Mouse (Mus musculus): Measurements from ENCODE around the gene Myo10. TPM values are rescaled to one million over a fixed set of nuclear protein-coding genes. Genes with fewer than 3 reads are reported as not detected.

Gene Myo10
- polyA plus RNA-seq (2012; rRNA removed), result 24.8 and 26.0 TPM in 2 replicates

DNA sequence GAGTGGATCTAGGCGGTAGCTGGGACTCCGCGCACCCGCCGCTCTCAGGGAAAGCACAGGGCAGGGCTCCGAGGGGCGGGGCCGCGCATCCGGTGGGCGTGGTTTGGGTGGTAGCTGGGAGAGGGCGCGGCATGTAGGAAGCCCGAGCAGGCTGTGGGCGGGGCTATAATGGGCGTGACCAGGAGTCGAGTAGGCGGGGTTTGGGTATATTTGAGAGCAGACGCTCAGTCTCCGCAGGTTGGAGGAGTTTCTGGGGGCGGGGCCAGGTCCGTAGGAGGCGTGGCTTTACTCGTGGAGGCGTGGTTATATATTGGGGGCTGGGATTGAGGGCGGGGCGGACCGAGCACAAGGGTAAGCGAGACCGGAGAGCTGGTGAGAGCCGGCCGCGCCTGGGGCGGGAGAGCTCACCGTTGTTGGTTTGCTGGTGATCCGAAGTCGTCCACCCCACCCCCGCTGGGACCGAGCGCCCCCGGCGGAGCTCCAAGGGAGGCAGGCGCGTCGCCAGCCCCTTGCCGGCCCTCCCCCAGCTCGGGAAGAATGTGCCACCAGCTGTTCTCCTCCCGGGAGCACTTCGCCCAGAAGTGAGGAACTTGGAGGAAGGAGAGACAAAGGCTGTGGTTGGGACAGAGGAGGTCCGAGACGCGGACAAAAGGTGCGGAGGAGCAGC is at the start of gene Myo10:
Gene Myo10, plus strand, starts transcription at position 326 of the 667 bp plus-strand sequence.
- DNase-seq (ENCODE audit: low spot score), result peak; percentile 93

DNA sequence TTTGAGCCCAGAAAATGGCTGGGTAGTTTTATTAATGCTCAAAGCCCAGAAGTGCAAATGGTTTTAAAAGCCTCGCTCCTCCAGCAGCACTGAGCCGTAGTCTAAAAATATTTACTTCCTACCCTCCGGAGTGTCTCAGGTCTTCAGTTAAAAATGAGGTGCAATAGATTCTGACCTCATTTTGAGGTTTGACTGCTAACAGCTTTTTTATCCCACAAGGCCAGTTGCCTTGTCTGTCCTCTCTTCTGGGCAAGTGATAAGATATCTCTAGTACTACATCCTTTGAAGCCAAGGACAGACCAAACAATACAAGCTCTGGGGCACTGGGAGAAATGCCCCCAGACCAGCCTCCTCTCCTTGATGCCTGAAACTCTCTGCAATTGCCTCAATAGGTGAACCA is 49.2 kb upstream of the Myo10 start:
- DNase-seq (ENCODE audit: low spot score), result no peak

DNA sequence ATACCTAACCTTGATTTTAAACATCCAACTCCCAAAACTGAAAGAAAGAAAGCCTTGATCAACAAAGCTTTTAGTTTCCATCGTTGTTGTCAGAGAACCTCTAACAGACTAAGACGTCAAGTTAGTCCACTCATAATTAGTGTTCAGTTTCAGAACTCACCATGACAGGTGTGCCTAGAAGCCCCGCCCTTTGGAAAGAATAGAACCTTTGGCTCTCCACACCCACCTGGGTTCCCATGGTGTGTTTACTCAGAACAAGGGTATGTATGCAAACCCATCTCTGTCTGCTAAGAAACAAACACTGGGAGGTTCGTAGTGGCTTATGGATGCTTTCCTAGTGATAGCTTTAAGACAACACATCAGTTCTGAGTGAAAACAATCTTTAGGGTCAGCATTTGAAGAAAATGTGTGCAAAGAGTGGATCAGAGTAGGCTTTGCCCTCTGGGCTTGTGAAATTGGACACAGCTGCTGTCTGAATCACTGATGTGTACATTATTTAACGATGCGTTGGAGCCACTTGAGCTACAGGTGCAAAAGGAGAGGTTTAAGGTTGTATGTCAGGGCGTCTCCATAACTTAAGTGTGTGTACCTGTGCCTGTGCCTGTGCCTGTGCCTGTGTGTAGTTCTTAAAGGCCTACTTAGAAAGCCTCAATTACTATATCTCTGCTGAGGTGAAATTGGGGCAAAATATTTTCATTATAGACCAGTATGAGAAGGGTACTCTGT is 48.3 kb upstream of the Myo10 start:
- no peak for DNase-seq (ENCODE audit: low spot score)

DNA sequence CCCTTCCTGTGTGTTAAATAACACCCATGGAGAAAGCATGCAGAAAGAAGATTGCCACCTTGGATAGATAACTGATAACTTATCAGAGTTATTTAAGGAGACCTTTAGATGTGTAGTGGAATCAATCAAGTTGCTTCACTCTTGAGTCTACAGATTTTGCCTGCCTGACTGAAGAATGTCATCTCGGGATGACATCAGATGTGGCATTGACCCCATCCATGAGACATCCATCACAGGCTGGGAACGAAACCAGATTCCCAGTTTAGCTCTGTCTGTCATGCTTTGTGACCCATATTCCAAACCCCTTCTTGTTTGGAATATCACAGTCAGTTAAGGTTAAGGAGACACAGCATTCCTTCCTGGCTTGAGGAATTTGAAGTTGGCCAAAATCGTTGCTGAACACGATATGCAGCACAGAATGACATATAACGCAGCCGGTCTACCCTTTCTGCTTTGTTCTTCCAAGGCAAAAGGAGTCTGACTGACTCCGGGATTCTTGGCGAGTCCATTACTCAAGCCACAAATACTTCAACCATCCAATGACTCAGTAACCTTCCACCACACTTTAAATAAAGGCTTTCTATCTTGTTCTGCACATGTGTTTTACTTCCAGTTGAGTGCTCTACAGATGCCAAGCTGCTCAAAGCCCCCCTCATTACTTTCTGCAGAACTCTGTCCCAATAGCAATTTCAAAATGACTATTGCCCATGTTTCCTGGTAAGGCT is 44.8 kb upstream of the Myo10 start:
- DNase-seq (ENCODE audit: low spot score), result no peak

DNA sequence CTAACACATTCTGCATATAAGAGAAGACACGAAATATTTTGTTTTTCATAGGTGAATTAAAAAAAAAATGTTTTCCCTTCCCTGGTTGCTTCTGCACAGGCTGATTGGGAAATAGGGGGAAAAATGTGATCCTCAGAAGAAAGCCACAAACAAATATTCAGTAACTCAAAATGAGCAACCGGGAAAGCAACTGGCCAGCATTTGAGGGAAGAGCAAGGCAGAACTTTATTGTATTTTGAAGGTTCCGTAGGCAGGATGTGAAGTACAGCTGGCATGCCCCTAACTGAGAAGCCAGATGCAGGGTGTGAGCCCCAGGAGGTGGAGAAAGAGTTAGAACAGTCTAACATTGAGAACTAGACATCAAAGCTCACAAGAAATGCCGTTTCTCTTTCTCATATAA is 44.0 kb upstream of the Myo10 start:
- DNase-seq (ENCODE audit: low spot score), result no peak

DNA sequence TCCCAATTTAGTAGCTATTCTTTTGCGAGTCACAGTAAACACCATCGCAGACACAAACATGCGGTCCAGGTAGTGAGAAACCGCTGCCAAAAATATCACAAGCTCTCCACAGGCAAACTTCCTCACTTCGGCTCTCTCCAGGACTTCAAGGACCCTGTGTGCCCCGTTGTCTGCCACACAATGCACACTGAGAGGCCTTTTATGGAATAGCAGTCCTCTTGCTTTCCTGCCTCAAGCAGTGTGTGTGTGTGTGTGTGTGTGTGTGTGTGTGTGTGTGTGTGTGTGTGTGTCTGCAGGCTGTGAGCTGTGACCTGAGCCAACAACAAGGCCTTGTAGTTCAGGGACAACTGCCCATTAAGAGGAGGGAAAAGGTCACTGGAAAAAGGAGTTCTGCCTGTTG is 41.6 kb upstream of the Myo10 start:
- no peak for DNase-seq (ENCODE audit: low spot score)

DNA sequence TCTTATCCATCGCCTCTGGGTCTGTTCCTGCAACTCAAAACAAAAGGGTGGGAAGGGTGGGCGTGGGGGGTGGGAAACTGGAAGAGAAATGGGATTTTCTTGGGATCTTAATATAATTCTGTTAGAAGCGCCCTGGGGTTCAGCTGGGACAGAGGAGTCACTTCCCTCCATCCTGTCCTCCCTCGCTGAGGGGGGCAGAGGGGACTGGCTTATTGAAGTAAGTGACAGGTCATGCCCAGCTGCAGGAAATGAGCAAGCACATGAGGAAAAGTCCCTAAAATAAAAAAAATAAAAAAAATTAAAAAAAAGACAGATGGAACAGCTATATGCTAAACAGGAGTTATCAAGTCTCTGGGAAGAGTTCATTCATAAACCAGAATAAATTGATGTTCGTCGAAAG is 40.3 kb upstream of the Myo10 start:
- no peak for DNase-seq (ENCODE audit: low spot score)

DNA sequence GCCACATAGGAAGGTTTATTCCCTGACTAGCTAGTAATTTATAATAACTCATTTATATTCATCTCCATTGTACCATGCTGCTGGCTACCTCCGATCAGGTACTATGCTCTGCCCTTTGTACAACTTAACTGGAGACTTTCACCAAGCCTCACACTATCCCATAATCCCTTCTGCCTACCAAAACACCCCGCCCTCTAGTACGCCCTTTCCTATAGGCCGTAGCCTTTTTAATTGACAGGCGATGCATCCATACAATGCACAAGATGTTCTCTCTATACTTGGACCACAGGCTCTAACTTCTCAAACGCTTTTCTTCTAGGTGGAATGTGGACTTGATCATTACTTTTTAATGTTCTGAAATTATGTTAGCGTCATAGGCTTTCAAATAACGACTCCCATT is 39.0 kb upstream of the Myo10 start:
- DNase-seq (ENCODE audit: low spot score), result no peak

DNA sequence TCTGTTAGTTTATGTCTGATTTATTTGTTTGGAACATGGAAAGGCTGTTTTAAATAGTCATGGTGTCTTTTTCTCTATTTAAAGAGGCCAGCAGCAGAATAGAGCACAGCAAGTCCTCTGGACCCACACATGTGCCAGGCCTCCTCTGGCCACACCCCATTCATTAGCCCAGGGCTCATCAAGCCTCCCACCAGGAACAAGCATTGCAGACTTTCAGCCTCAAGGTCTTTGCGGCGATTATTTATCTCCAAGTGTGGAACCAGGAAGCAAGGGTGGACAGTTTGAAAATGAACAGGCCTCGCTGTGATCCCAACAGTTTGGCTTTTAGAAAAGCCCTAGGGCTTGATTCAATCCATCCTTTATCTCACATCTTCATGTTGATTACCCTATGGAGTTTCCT is 35.5 kb upstream of the Myo10 start:
- DNase-seq (ENCODE audit: low spot score), result no peak

DNA sequence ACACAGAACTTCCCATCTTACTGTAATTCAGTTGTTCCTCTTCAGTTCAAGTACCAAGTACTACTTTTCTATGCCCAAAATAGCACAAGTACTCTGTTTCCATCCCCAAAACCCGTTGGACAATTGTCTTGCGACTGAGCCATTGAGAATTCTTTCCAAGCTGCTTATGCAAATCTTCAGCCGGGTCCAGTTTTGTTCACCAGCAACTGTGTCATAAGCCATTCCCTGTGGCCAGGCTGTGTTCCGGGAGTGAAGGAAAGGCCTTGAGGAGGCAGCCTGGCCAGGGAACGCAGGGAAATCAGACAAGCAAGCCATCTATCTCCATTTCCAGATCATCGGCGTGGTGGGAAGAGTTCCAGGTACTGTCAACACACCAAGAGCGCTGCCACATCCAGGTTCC is 34.4 kb upstream of the Myo10 start:
- DNase-seq (ENCODE audit: low spot score), result no peak

DNA sequence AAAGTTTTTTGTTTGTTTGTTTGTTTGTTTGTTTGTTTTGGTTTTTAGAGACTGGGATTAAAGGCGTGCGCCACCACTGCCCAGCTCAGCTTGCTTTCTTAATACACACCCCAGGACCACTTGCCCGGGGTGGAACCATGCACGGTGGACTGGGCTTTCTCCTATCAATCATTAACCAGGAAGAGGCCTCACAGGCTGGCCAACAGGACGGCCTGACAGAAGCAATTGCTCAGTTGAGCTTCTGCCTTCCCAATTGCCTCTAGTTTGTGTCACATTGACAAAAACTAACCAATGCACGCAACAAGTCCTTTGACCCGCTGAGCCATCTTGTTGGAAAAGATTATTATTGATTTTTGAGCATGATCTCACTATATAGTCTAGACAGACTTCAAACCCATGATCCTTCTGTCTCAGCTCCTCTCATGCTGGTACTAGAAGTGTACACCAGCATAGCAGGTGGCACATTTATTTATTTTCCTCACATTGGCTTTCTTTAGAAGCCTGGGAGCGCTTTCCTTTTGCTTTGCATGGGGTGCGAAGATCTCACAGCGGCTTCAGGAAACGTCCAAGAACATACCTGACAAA is 32.9 kb upstream of the Myo10 start:
- DNase-seq (ENCODE audit: low spot score), result no peak

DNA sequence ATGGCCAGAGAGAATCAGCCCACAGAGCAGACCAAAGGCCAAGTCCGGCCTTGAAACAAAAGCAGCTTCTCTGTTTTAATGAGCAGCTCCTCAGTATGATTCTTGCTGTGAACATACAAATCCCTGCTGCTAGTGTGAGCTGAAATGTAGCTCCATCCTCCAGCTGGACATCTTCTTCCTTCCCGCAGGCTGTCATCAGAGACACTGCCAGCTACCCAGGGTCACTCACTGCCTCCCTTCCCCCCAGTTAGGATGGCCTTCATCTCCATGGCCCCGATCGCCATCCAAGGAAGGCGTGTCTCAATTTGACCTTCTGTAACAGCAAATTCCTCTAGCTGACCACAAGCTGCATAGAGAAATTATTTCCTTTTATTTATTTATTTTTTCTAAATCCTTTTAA is 32.4 kb upstream of the Myo10 start:
- no peak for DNase-seq (ENCODE audit: low spot score)

DNA sequence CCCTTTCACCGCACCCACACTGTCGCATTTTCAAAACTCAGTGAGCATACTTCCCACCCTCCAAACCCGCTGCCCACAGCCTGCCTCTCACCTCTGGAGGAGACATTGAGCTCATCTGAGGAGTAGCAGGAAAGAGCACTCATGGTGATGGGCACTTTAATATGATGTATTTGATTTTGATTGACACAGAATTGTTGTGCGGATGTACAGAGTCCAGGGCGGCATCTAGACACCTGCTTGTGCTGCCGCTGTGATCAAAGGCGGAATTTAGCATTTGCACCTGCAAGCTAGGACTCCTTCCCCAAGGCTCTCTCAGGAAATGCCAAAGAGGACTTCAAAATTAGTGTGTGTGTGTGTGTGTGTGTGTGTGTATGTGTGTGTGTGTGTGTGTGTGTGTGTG is 31.4 kb upstream of the Myo10 start:
- DNase-seq (ENCODE audit: low spot score), result no peak

DNA sequence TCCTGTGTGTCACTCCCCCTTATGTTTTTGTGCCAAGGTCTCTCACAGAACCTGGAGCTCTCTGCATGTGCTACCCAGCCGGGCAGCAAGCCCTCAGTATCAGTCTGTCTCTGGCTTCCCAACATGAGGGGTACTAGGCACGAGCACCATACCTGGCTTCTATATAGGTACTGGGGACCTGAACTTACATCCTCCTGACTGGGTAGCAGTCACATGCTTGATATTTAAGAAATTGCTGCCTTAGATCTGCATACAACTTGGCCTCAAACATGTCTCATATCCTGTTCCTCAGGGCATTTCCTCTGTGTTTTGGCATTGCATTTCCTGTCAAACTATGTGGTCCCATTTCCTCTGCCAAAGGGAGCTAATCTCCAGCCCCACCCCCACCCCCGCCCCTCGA is 30.4 kb upstream of the Myo10 start:
- DNase-seq (ENCODE audit: low spot score), result no peak

DNA sequence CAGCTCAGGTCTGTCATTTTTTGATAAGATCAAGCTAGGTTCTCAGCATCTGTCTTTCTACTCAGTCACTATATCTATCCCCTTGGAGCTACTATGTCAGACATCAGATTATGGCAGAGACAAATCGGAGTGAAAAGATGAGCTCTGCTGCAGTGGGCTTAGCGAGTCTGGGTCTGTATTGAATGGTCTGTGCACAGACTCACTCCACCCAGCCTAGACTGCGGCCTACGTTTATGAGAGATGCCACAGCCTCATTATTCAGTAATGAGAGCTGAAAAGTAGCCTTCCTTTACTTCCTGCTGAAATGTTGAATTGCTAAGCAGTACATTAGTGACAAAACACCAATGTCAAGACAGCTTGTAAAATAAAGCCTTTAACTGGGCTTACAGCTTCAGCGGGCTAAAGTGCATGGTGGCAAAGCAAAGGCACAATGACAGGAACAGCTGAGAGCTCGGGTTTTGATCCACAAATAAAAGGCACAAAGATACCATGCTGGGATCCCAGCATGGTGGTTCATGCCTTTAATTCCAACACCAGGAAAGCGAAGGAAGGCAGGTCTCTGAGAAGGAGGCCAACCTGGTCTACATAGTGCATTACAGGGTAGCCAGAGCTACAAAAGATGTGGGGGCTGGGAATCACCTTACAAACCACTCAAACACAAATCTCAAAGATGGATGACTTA is 28.7 kb upstream of the Myo10 start:
- no peak for DNase-seq (ENCODE audit: low spot score)

DNA sequence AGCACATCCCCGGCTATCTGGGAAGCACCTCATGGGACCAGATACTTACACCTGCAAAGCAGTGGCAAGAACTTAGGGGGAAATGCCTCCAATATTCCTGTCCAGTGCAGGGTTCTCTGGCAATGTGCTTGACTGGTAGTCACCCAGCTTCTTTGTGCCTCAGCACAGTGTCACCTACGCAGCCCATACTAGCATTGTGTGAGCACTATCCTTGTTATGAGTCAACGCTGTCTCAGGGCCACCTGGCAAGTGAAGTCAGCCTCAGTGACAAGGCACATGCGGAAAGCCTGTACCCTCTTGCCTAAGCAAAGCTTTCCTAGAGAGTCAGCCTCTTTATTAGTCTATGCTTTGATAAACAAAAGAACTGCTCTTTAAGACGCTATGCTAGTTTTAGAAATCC is 24.0 kb upstream of the Myo10 start:
- no peak for DNase-seq (ENCODE audit: low spot score)

DNA sequence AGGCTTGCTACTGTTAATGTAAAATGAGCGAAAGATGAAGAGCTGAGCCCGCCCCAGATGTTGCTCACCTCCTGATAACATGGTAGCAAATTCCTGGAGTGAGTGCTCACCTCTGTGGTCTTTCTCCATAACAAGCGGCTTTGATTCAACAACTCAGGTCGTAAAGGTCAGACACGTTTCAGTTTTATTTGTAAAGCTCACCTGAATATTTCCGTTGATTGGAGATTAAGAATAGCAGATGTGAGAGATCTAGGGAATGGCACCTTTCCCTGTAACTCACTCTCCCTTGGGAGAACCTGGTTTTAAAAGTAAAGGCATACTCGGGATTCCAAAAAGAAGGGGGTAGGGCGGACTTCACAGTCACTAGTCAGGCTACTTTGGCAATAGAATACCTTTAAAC is 20.0 kb upstream of the Myo10 start:
- no peak for DNase-seq (ENCODE audit: low spot score)

DNA sequence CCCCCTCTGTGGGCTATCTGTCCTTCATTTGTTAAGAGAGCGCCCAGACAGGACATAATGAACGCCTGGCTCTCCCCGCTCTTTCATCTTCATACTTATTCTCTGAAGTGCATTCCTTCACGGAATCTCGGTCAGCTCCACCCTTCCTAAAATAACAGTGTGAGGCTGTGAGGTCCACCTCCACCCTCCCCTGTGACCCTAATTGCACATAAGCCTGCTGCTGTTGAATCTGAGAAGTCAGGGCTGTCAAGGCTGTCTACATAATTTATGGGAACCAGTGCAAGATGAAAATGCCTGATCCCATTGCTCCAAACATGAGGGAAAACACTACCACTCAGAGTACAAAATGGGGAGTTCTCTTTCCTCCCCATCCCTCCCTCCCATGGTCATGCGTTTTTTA is 19.0 kb upstream of the Myo10 start:
- no peak for DNase-seq (ENCODE audit: low spot score)

DNA sequence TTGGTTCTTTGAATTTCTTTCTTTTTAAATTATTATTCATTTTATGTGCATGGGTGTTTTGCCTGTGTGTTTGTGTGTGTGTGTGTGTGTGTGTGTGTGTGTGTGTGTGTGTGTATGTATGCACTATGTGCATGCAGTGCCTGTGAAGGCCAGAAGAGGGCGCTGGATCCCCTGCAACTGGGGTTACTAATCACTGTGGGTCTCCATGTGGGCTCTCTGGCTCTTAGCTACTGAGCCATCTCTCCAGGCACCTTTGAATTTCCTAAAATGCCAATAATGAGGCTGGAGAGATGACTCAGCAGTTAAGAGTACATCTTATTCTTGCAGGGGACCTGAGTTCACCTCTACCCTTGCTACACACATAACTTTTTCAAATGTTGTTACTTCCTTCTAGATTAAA is 18.1 kb upstream of the Myo10 start:
- DNase-seq (ENCODE audit: low spot score), result no peak

DNA sequence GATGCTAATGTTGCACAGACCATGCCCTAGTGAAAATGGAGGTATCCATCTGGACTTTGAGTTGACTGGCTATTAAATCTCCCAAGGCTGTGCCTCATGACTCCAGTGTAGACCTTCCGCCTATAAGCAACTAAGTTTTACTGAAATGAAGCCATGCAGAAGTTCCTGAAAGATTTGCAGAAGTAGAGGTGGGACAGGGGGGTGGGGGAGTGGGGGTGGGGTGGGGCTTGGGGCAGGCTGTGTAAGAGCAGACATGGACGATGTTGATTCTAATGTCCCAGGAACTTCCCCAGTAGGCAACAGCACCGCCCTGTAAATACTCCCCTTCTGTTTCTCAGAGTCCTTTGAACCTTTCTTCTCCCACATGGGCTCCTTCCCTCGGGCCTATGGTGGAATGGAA is 16.9 kb upstream of the Myo10 start:
- no peak for DNase-seq (ENCODE audit: low spot score)

DNA sequence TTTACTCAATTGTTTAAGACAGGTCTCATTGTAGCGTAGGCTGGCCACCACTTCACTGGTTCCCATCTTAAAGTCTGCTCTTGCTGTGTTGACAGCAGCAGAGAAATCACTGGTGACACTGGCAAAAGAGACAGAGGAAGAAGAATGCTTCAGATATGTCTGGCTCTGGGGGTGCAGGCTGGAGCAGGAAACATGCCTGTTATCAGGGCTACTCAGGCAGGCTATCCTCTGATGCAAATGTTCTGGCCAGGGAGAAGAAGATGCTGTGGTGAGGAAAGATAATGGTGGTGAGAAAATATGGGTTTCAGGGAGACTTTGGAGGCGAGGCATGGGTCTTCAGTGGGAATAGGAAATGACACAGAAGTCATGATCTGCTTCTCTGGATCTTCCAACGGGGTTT is 13.6 kb upstream of the Myo10 start:
- DNase-seq (ENCODE audit: low spot score), result no peak

DNA sequence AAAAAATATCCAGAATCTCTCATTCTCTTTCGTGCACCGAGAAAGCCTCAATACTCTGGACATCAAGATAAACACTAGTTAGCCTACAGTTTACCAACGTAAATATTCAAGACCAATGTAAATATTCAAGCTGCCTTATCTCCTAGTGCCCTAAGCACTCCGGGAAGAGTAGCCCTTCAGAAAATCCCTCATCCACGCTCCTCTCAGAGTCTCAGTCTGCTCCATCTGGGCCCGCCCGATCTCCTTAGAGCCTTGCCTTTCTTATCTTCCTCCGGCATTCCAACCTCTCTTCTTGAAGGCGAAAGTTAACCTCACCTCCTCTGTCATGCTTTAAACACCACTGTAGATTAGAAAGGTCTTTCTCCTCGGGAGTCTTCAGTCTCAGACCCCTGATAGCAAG is 13.1 kb upstream of the Myo10 start:
- DNase-seq (ENCODE audit: low spot score), result no peak
